Mouse (Mus musculus): Measurements from ENCODE around the gene Trem2.

DNA sequence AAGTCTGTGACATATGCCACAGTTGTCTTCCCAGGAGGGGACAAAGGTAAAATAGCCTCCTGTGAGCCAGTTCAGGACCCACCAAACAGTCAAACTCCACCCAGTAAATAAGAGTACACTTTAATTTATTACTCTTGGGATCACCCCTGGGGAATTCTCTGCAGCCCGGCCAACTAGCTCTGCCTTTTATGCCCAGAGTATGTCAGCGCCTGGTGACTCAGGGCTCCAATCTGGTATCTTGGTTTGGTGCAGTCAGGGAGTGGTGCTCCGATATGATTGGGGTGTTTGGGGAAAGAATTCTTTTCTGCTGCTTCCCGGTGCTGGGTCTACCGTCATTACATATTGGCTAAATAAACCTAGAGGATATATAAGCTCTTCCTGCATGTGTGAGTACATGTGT, 20.6 kb downstream of the Trem2 start:
- TF ChIP-seq POLR2A (IDR thresholded peaks at IDR 0.05; ENCODE audit: borderline replicate concordance, extremely low read depth, low read depth, low read length), result no peak
- TF ChIP-seq CTCF (IDR thresholded peaks at IDR 0.05; ENCODE audit: insufficient read depth, low read length), result no peak

Measured in lung, adult 2 months (tissue).